Mouse (Mus musculus): ENCODE measurements around the gene Arrdc5.

DNA sequence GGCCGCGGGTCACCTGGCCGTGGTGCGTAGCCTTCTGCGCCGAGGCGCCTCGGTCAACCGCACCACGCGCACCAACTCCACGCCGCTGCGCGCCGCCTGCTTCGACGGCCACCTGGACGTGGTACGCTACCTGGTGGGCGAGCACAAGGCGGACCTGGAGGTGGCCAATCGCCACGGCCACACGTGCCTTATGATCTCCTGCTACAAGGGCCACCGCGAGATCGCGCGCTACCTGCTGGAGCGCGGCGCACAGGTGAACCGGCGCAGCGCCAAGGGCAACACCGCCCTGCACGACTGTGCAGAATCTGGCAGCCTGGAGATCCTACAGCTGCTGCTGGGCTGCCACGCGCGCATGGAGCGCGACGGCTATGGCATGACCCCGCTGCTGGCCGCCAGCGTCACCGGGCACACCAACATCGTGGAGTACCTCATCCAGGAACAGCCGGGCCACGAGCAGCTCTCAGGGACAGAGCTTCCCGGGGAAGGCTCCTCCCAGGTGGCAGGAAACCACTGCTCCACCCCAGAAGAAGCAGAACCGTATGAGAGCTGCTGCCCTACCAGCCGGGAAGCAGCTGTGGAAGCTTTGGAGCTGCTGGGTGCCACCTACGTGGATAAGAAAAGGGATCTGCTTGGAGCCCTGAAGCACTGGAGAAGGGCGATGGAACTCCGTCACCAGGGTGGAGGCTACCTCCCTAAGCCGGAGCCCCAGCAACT, 42.7 kb downstream of the Arrdc5 start:
- TF ChIP-seq CTCF (IDR thresholded peaks at IDR 0.05; ENCODE audit: low read depth) (no peak), EP300 (IDR thresholded peaks at IDR 0.05; ENCODE audit: low read depth) (no peak)
